Mouse (Mus musculus): Measurements from ENCODE around the gene Slc39a11. TPM values are rescaled to one million over a fixed set of nuclear protein-coding genes. Genes with fewer than 3 reads are reported as not detected.
"Not testable (repeated sequence)": the region's sequence is repeated elsewhere in the genome, so short reads cannot be mapped to it uniquely, and the experiment has no call there.

The Slc39a11 gene
- polyA plus RNA-seq, 1 experiment from 2014 or later = 21.4 TPM

DNA sequence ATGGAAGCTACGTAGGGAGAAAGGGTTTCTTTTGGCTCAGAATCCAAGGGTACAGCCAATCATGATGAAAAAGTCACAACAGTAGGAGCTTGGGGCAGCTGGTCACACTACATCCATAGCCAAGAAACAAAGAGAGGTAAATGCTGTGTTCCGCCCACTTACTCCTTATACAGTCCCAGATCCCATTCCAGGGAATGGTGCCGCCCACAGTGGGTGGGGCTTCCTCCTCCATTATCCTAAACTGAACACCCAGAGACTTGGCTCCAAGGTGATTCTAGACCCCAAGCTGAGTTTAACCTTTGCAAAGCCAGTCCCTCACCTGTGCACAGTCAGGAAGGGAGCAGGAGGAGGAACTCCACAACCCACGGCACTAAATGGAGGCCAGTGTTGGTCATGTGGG lies 72.7 kb downstream of the Slc39a11 start:
- H3K4me1 ChIP-seq = 0 out of 2 replicates have a peak, but pooled peaks cover 8% of the 10 kb centered on the region
- 81% methylated on average over 4 of the region's 4 CpGs for WGBS
- H3K4me2 ChIP-seq (replicated peaks) = no peak overlapping the region
- no peaks in the 10 kb centered on the region for H3K9me3 ChIP-seq
- H3K36me3 ChIP-seq = no peaks in the 10 kb centered on the region
- ATAC-seq (ENCODE audit: insufficient number of reproducible peaks, insufficient read depth, low FRiP score, low TSS enrichment) = no peak
- H3K4me3 ChIP-seq = no peak overlapping the region
- H3K9ac ChIP-seq = no peak overlapping the region
- no peaks in the 10 kb centered on the region for H3K27me3 ChIP-seq
- no peak overlapping the region for H3K27ac ChIP-seq

DNA sequence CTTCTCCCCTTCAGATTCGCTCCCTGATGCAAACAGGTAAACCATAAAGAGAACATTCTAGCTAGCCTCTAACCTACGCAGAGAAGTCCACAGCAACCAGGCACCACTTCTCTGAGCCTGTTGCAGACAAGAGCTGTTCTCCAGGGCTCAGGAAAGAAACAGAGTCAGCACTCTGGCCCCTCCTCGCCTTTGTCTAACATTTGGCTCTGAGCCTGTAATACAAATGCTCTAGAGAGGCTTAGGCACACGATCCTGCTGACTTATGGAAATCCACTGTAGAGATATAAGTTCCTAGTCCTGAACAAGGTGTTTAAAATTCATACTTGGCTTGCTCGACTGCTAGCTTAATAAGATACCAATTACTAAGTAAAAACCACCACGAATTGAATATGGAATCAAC lies 77.2 kb downstream of the Slc39a11 start:
- Histone ChIP-seq H3K4me2 (replicated peaks) (no peak overlapping the region), H3K9me3 (no peaks in the 10 kb centered on the region), H3K27ac (no peak overlapping the region), H3K36me3 (no peaks in the 10 kb centered on the region), H3K4me3 (no peak overlapping the region), H3K9ac (no peak overlapping the region), H3K27me3 (no peaks in the 10 kb centered on the region), H3K4me1 (0 out of 2 replicates have a peak, but pooled peaks cover 8% of the 10 kb centered on the region)
- no peak for ATAC-seq (ENCODE audit: insufficient number of reproducible peaks, insufficient read depth, low FRiP score, low TSS enrichment)
- 62% methylated on average over 6 of the region's 6 CpGs for WGBS

DNA sequence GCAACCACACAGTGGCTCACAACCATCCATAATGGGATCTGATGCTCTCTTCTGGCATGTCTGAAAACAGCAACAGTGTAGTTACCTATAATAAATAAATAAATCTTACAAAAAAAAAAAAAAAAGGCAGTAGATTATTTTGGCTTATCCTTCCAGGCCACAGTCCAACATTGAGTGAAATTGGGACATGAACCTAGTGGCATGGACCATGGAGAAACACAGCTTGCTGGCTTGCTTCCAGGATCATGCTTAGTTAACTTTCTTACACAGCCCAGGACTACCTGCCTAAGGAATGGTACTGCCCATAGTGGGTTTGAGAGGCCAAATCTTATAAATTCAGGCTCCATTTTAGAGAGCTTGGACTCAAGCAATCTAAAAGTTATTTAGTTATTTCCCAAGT lies 78.3 kb downstream of the Slc39a11 start:
- no peak overlapping the region for H3K9ac ChIP-seq
- H3K4me3 ChIP-seq = no peak overlapping the region
- H3K27me3 ChIP-seq = no peaks in the 10 kb centered on the region
- no peak overlapping the region for H3K4me2 ChIP-seq (replicated peaks)
- H3K27ac ChIP-seq = no peak overlapping the region
- H3K36me3 ChIP-seq = no peaks in the 10 kb centered on the region
- ATAC-seq (ENCODE audit: insufficient number of reproducible peaks, insufficient read depth, low FRiP score, low TSS enrichment) = no peak
- no peaks in the 10 kb centered on the region for H3K9me3 ChIP-seq
- 0 out of 2 replicates have a peak, but pooled peaks cover 8% of the 10 kb centered on the region for H3K4me1 ChIP-seq

DNA sequence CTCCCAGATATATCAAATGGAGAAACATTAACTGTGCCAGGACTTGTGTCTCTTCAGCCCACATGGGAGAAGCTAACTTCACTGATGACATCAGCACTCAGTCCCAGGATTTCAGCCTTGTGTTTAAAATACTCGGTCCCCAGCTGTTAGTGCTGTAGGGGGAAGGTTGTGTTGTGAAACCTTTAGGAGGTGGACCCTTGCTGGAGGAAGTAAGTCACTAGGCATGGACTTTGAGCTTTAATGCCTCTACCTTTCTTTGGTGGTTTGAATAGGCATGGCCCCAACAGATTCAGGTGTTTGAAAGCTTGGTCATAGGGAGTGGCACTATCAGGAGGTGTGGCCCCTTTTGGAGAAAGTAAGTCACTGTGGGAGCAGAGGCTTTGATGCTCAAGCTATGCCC lies 80.9 kb downstream of the Slc39a11 start:
- Histone ChIP-seq H3K9ac (no peak overlapping the region), H3K4me2 (replicated peaks) (no peak overlapping the region), H3K4me3 (no peak overlapping the region), H3K36me3 (no peaks in the 10 kb centered on the region), H3K27ac (no peak overlapping the region), H3K9me3 (no peaks in the 10 kb centered on the region), H3K4me1 (peaks cover 17% of the 10 kb centered on the region), H3K27me3 (no peaks in the 10 kb centered on the region)
- ATAC-seq (ENCODE audit: insufficient number of reproducible peaks, insufficient read depth, low FRiP score, low TSS enrichment) = no peak
- WGBS = 81% methylated on average over 1 of the region's 1 CpGs

DNA sequence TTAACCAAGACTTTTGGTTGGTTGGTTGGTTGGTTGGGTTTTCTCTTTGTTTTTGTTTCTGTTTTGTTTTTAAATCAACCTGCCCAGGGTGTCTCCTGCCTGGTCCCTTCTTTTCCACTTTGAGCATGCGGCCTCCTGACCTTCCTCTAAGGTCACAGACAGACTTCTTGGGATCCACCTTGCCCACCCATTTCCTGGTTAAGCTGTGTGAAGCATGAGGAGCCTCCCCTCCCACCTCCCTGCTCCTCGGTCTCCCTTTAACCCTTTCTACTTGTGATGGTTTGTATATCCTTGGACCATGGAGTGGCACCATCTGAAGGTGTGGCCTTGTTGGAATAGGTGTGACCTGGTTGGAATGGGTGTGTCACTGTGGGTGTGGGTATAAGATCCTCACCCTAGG lies 82.0 kb downstream of the Slc39a11 start:
- H3K27me3 ChIP-seq; ATAC-seq (ENCODE audit: insufficient number of reproducible peaks, insufficient read depth, low FRiP score, low TSS enrichment); H3K9ac ChIP-seq; H3K4me2 ChIP-seq (replicated peaks); H3K27ac ChIP-seq; H3K9me3 ChIP-seq; H3K36me3 ChIP-seq; H3K4me3 ChIP-seq: not testable (repeated sequence)
- H3K4me1 ChIP-seq = peaks cover 12% of the 10 kb centered on the region
- 77% methylated on average over 2 of the region's 2 CpGs for WGBS

DNA sequence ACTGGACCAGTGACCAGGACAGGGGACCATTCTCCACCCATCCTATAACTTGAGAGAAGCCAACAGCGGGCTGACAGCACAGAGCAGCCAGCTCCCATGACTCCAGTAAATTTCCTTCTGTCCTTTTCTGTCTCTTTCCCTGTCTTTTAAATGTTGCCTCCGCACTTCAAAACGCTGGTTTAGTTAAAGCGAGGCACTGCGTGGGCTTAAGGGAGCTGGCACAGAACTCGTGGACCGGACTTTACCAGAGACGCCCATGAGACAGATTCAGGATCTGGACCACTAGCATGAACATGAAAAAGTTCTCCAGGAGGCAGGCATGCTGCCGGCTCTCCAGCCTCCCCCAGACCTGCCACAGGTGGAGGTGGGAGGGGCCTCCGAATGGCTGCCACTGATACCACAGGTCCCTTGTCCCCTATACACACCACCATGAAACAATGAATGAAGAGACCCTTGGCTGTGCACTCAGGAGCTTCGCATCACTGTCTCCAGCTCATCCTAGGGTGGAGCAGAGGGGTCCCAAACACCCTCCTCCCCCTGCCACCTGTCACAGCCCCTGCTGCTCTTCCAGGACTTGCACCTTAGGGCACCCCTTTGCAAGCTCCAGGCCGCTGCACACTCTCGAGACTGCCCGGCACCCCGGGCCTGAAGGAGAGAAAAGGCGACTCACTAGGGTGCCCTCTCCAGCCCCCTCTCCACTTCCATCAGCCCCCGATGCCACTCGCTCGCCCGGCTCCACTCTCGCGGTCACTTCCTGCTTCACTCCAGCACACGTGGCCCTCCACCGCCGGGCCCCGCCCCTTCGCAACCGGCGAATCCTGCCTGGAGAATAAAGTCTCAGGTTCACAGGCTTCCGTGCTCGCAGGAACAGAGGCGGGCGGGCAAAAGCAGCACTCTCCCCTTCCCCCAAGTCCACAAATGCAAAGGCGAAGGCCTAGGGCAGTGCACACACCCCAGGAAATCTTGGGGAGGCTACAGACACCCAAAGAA lies 84.6 kb downstream of the Slc39a11 start:
- peak overlapping the region; percentile 53 for H3K9ac ChIP-seq
- no peak overlapping the region for H3K27ac ChIP-seq
- peak overlapping the region; percentile 69 for H3K4me2 ChIP-seq (replicated peaks)
- no peaks in the 10 kb centered on the region for H3K9me3 ChIP-seq
- H3K27me3 ChIP-seq = no peaks in the 10 kb centered on the region
- 8% methylated on average over 34 of the region's 34 CpGs for WGBS
- peak overlapping the region; percentile 45 for H3K4me3 ChIP-seq
- H3K36me3 ChIP-seq = no peaks in the 10 kb centered on the region
- H3K4me1 ChIP-seq = peaks cover 8% of the 10 kb centered on the region
- ATAC-seq (ENCODE audit: insufficient number of reproducible peaks, insufficient read depth, low FRiP score, low TSS enrichment) = peak; percentile 78

DNA sequence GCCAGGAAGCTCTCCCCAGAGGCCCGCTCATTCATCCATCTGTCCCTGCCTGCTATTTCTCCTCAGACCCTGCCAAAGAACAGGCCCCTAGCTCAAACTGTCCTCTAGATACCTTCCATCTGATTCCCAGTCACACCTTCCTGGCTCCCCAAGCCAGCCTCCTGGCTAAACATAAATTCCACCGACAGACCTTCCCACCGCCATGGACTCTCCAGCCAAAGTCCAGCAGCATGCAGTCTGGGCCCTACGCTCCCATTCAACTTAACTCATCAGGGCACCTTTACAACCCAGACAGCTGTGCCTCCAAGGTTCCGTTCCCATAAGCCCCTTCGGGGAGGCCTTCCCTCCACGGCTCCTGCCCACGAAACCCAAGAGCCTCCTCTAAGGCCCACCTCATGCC lies 87.6 kb downstream of the Slc39a11 start:
- 91% methylated on average over 8 of the region's 8 CpGs for WGBS
- H3K4me1 ChIP-seq = peaks cover 8% of the 10 kb centered on the region

DNA sequence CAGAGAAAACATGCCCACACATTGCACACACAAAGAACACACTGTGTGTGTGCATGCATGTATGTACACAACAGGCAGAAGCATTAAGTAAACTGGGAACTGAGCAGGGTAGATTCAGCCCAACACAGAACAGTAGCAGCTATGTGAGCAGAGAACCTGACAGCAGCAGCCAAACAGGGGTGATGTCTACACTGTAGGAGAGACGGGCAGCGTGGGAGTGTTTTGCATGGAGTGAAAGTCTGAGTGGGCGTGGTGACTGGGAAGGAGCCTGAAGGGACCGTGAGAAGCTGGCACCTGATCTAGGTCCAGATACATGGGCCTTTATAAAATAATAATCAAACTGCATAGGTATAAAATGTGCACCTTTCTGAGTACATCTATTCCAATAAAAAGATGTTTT lies 89.7 kb downstream of the Slc39a11 start:
- no peaks in the 10 kb centered on the region for H3K36me3 ChIP-seq
- 79% methylated on average over 4 of the region's 4 CpGs for WGBS
- no peak overlapping the region for H3K27ac ChIP-seq
- no peak for ATAC-seq (ENCODE audit: insufficient number of reproducible peaks, insufficient read depth, low FRiP score, low TSS enrichment)
- no peaks in the 10 kb centered on the region for H3K9me3 ChIP-seq
- peaks cover 2% of the 10 kb centered on the region; the same call in 1 of the 2 replicates for H3K4me1 ChIP-seq
- no peak overlapping the region for H3K4me2 ChIP-seq (replicated peaks)
- H3K4me3 ChIP-seq = no peak overlapping the region
- no peaks in the 10 kb centered on the region for H3K27me3 ChIP-seq
- no peak overlapping the region for H3K9ac ChIP-seq

More for the DNA sequence above, 87.6 kb downstream of the Slc39a11 start:
- H3K4me3 ChIP-seq = no peak overlapping the region
- H3K36me3 ChIP-seq = no peaks in the 10 kb centered on the region
- H3K9me3 ChIP-seq = no peaks in the 10 kb centered on the region
- no peak overlapping the region for H3K4me2 ChIP-seq (replicated peaks)
- no peak overlapping the region for H3K27ac ChIP-seq
- H3K9ac ChIP-seq = no peak overlapping the region
- ATAC-seq (ENCODE audit: insufficient number of reproducible peaks, insufficient read depth, low FRiP score, low TSS enrichment) = no peak
- no peaks in the 10 kb centered on the region for H3K27me3 ChIP-seq

DNA sequence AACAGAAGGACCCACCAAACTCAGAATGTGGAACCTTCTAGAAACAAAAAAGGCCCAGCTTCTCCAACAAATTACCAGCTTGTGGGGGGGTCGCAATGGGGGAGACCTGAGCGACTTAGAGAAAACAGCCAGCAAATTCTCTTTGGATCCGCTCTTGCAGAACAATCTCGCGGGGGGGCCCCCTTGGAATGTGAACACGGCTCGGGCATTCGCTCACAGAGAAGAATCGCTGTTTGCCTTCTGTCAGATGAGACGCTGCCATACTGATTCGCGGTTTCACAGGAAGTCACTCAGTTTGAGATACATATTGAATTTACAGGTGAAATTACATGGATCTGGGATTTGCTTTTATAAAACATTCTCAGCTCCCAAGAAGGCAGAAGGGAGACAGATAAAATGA lies 91.4 kb downstream of the Slc39a11 start:
- WGBS = 65% methylated on average over 12 of the region's 12 CpGs
- H3K4me3 ChIP-seq = no peak overlapping the region
- no peak overlapping the region for H3K27ac ChIP-seq
- H3K9ac ChIP-seq = no peak overlapping the region
- no peaks in the 10 kb centered on the region for H3K27me3 ChIP-seq
- ATAC-seq (ENCODE audit: insufficient number of reproducible peaks, insufficient read depth, low FRiP score, low TSS enrichment) = no peak
- no peaks in the 10 kb centered on the region for H3K9me3 ChIP-seq
- H3K36me3 ChIP-seq = no peaks in the 10 kb centered on the region
- no peak overlapping the region for H3K4me2 ChIP-seq (replicated peaks)
- H3K4me1 ChIP-seq = no peaks in the 10 kb centered on the region; the same call in 1 of the 2 replicates

DNA sequence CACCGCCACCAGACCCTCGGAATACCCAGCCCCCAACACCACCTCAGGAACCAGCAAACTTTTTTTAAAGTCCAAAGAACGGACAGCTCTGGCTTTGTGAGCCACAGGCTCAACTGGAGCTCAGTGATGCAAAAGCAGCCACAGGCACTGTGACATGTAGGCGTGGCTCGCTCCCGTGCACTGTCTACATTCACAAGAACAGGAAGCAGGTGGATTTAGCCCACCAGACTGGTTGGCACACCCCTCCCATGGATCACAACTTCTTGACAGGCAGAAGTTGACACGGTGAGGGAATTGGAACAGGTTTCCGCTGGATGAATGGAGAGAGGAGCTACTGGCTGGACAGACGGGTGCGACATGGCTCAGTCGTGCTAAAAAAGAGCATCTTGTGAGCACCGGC lies 93.7 kb downstream of the Slc39a11 start:
- no peak for ATAC-seq (ENCODE audit: insufficient number of reproducible peaks, insufficient read depth, low FRiP score, low TSS enrichment)

DNA sequence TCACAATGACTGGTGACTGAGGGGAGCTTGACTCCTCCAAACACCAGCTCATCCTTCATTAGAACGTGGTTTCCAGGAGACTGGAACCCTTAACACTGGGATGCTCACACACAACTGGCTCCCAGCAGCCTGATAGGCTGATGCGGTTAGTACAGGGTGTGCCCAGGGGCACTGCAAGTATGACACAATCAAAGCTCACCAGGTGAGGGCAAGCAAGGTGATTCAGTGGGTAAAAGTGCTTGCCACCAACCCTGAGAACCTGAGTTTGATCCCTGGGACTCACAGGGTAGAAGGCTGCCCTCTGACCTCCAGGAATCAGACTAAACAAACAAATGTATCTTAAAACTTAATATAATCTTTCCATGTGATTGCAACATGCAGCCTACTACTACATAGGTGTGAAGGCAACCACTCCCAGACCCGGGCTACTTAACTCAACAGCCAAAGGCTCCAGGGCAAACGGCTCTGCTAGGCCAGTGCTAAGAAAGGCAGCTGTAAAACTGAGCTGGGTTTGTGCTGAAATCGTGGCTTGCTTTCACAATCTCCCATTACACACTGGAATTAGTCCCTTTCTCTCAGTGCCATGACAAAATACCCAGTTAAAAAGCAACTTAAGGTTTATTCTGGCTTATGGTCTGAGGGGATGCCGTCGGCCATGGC lies 95.0 kb downstream of the Slc39a11 start:
- H3K4me2 ChIP-seq (replicated peaks) = no peak overlapping the region
- H3K27me3 ChIP-seq = no peaks in the 10 kb centered on the region
- no peak for ATAC-seq (ENCODE audit: insufficient number of reproducible peaks, insufficient read depth, low FRiP score, low TSS enrichment)
- H3K36me3 ChIP-seq = no peaks in the 10 kb centered on the region
- WGBS = 83% methylated on average over 7 of the region's 7 CpGs
- H3K9me3 ChIP-seq = no peaks in the 10 kb centered on the region
- no peak overlapping the region for H3K9ac ChIP-seq
- H3K4me1 ChIP-seq = peaks cover 3% of the 10 kb centered on the region; the same call in 1 of the 2 replicates
- no peak overlapping the region for H3K27ac ChIP-seq
- H3K4me3 ChIP-seq = no peak overlapping the region

More for the DNA sequence above, 93.7 kb downstream of the Slc39a11 start:
- H3K4me2 ChIP-seq (replicated peaks) = no peak overlapping the region
- H3K9ac ChIP-seq = no peak overlapping the region
- 84% methylated on average over 12 of the region's 12 CpGs for WGBS
- no peaks in the 10 kb centered on the region for H3K27me3 ChIP-seq
- H3K4me3 ChIP-seq = no peak overlapping the region
- H3K36me3 ChIP-seq = no peaks in the 10 kb centered on the region
- no peaks in the 10 kb centered on the region for H3K9me3 ChIP-seq
- no peak overlapping the region for H3K27ac ChIP-seq
- H3K4me1 ChIP-seq = peaks cover 3% of the 10 kb centered on the region; the same call in 1 of the 2 replicates

DNA sequence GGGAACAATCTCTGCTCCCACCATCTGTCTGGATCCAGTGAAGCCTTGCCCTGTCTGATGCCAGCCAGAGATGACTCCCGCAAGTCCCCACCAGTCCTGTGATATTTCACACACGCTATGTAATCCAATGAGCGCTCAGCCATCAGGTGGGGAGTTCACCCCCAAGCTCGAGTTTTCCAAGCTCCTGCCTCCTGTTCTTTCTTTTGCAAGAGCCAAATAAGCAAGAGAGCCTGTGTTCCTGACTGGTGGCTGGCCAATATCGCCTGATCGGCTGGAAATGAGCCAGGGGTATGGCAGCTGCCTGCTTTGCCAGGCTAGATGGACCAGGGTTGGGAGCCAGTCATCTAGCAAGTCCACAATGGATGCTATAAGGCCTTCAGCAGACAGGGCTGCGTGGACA lies 95.7 kb downstream of the Slc39a11 start:
- Histone ChIP-seq H3K4me3 (no peak overlapping the region), H3K36me3 (no peaks in the 10 kb centered on the region), H3K27ac (no peak overlapping the region), H3K27me3 (no peaks in the 10 kb centered on the region), H3K4me2 (replicated peaks) (no peak overlapping the region), H3K9me3 (no peaks in the 10 kb centered on the region), H3K4me1 (peaks cover 3% of the 10 kb centered on the region; the same call in 1 of the 2 replicates), H3K9ac (no peak overlapping the region)
- whole genome bisulfite sequencing = 85% methylated on average over 7 of the region's 7 CpGs
- ATAC-seq (ENCODE audit: insufficient number of reproducible peaks, insufficient read depth, low FRiP score, low TSS enrichment) = no peak

Data from embryonic facial prominence, embryonic 12.5 days (tissue).